Mouse (Mus musculus) activated CD4-positive, CD25-positive, alpha-beta regulatory T cell, adult 4 months (primary cell): ENCODE results near the gene Diablo. TPM values are rescaled to one million over a fixed set of nuclear protein-coding genes. Genes with fewer than 3 reads are reported as not detected.
A peak's percentile ranks its signal among the peaks of the same experiment; 100 is the strongest.

ENCODE experiments used
- ATAC-seq: one replicate; pipeline ENCODE4 v1.8.0; 2017
- polyA plus RNA-seq, 2 experiments: library from polyadenylated mRNA; unstranded; fragments of 100-300 nt; shearing (Covaris generic); gene quantifications; one replicate each; pipeline ENCODE4 v1.2.1; 2017

Gene Diablo
- polyA plus RNA-seq, 2 experiments from 2014 or later, result 70.9 to 85.2 TPM

DNA sequence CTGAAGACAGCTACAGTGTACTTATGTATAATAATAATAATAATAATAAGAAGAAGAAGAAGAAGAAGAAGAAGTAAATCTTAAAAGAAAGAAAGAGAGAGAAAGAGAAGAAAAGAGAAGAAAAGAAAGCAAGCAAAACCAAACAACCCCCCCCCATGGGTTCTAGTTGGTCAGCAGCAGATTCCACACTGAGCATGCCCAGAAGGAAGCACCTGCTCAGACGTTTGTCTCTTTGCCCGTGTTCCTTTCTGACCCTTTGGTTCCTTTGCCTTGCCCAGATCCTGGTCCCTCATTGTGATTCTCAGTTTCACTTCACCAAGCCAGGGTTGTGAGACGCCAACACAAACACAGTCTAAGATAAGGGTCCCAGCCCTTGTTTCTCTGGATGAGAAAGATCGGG lies 22.0 kb downstream of the Diablo start:
- no peak for ATAC-seq

DNA sequence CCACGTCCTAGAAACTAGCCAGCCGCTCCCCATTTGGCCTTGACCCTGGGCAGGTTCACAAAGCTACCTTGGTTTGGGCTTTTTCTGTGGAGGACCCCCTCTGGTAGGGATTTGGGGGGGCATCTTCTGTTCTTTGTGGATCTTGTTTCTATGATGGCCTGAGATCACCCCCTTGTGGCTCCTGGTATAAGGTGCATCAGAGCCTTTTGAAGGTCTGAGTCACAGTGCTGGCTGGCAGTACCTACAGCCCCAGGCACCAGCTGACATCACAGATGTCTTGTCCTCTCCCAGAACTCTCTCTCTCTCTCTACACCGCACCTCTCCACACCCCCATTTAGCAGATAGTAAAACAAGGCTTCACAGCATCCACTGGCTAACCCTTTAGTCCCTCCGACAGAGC lies 24.3 kb downstream of the Diablo start:
- ATAC-seq, result no peak

DNA sequence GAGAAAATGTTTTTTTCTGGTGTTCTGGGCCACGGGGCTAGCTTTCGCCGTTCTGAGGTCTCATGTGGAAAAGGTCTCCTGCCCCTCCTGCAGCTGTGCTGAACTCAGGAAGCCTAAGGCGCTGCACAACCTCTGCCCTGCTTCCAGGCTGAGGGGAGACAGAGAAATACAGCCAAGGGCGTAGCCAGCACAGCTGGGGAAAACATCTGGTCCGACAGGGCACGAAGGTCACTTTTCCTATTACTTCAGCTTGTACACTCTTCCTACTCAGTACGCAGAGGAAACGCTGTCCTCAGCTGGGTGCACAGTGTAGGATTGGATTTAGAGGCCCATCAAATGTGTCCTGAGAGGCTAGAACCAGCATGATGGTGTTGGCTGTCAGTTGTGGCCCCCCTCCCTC lies 34.0 kb downstream of the Diablo start:
- ATAC-seq, result no peak

GRCm38 (mm10) chr5:123489112-123489785 lies 34.7 kb downstream of the Diablo start, which contains the start of the genes Lrrc43 and Il31:
Gene Lrrc43 (plus strand): TSS chr5:123489305.
Gene Il31 (minus strand): TSS chr5:123489489.
- no peak for ATAC-seq

- no peak for ATAC-seq
Measured at GRCm38 (mm10) chr5:123487659-123488395, 36.1 kb downstream of the Diablo start.

DNA sequence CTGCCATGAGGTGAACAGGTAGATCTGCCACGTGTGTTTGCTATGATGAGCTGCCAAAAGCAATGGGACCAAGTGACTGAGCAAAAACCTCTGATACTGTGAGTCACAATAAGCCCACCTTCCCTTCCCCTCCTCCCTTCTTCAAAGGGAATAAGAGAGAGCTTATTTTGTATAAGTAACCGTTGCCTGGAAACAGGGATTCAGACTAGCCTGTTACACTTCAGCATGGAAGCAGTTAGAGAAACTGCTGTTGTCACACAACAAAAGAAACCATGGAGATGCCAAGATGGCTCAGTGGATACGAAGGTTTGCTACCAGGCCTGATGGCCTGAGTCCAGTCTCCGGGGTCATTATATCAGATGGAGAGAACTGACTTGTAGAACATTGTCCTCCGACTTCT lies 50.2 kb downstream of the Diablo start:
- no peak for ATAC-seq

GRCm38 (mm10) chr5:123470784-123471400 lies 53.1 kb downstream of the Diablo start:
- ATAC-seq, result peak; percentile 83

GRCm38 (mm10) chr5:123464638-123465037 lies 59.3 kb downstream of the Diablo start:
- ATAC-seq, result no peak

GRCm38 (mm10) chr5:123461420-123461819 lies 62.6 kb downstream of the Diablo start:
- no peak for ATAC-seq

Other genes starting within 250 kb of the Diablo start
- 1 to 10 TPM; 5.3 to 6.0 TPM for gene Bcl7a, start 180.3 kb downstream of the Diablo start, polyA plus RNA-seq
- gene Mlxip, start 129.4 kb downstream of the Diablo start, polyA plus RNA-seq, result 10 to 100 TPM; 14.7 to 17.5 TPM
- not detected for gene Lrrc43, start 34.9 kb downstream of the Diablo start, polyA plus RNA-seq
- not detected for gene Il31, start 34.7 kb downstream of the Diablo start, polyA plus RNA-seq
- under 1 TPM in 1 of 2 experiments, not detected in 1; 0.33 TPM for gene B3gnt4, start 13.7 kb downstream of the Diablo start, polyA plus RNA-seq
- not detected for gene Gm49027, start 1.3 kb upstream of the Diablo start, polyA plus RNA-seq
- gene Vps33a, start 48.9 kb upstream of the Diablo start, polyA plus RNA-seq, result 10 to 100 TPM; 33.9 to 36.8 TPM
- gene Clip1, start 160.4 kb upstream of the Diablo start, polyA plus RNA-seq, result 10 to 100 TPM; 43.3 to 49.8 TPM
- gene Zcchc8, start 196.9 kb upstream of the Diablo start, polyA plus RNA-seq, result 10 to 100 TPM; 55.2 to 55.4 TPM
- gene Rsrc2, start 225.2 kb upstream of the Diablo start, polyA plus RNA-seq, result 100 to 1,000 TPM; 149 to 161 TPM
- gene Kntc1, start 225.5 kb upstream of the Diablo start, polyA plus RNA-seq, result 1 to 10 TPM; 5.5 to 8.9 TPM